Mouse (Mus musculus) spleen, adult 2 months (tissue): Measurements from ENCODE around the gene Hoxa3.

ENCODE experiments used
- CTCF ChIP-seq: fragments of 200-500 bp; IDR thresholded peaks from 2 replicates; pipeline ENCODE4 v1.5.1; 2011; ENCODE audit warnings: mild to moderate bottlenecking, inconsistent platforms; ENCODE audit not compliant: insufficient read depth, insufficient read length, insufficient replicate concordance; ENCODE audit errors: extremely low read depth
- POLR2A ChIP-seq: fragments of 200-500 bp; IDR thresholded peaks from 2 replicates; pipeline ENCODE4 v1.6.1; 2011; ENCODE audit warnings: low read depth, low read length, inconsistent platforms

- TF ChIP-seq POLR2A (no peak), CTCF (no peak)
These were observed 3.7 kb upstream of the Hoxa3 start for GRCm38 (mm10) chr6:52216691-52217458.
